ENCODE assay signal across 9 mouse cellular contexts in genomic region chr13:98239978-98240641, GRCm38 (mm10). TPM values are rescaled to one million over a fixed set of nuclear protein-coding genes. Genes with fewer than 3 reads are reported as not detected.
DNase-seq lines count a peak whose midpoint lies in the region; ATAC-seq lines count a peak whose summit lies in the region.
"Had no signal": no experiment of that assay in that cellular context is flagged by ENCODE, and none has a peak within 500 bp of the region (broad histone marks: within the 10 kb centered on the region; RNA-seq: fewer than 3 reads in every experiment).

No protein-coding gene starts in this region.

- H3K4me2 ChIP-seq in neural tube, embryonic 15.5 days: no peak overlapping the region
- H3K4me2 ChIP-seq: stomach, embryonic 15.5 days had no signal

- 18% methylated on average over 12 of the region's 12 CpGs for WGBS in neural tube, embryonic 15.5 days

- no peak for ATAC-seq in neural tube, embryonic 15.5 days (ENCODE audit: low FRiP score)

- peak; percentile 66 for DNase-seq in neural tube, embryonic 10.5 days (ENCODE audit: extremely low spot score, low spot score)
- peak; percentile 61 to 92 for DNase-seq in adrenal gland, adult (ENCODE audit: inconsistent age in 2 of 2, low spot score in 1 of 2)
- DNase-seq in embryo, embryonic 9.5 days (ENCODE audit: extremely low spot score): peak; percentile 67
- DNase-seq in heart, postnatal 36 days: peak; percentile 59 to 76
- DNase-seq in left cerebral cortex, postnatal 14 days (ENCODE audit: low spot score in 2 of 2): peak; percentile 85 to 91
- DNase-seq in retina, embryonic 14.5 days (ENCODE audit: low spot score): peak; percentile 92
- DNase-seq in urinary bladder, postnatal 36 days (ENCODE audit: low spot score in 2 of 2): peak; percentile 62 to 63

- no peak overlapping the region for H3K27ac ChIP-seq in neural tube, embryonic 15.5 days (replicated peaks)
- H3K27ac ChIP-seq: stomach, embryonic 15.5 days had no signal

- intact Hi-C loops in heart, postnatal 36 days (cut with DNase I): loop anchor here (1.0 to 10.0 kb wide), 2 partner anchors 209 to 1005 kb away; no protein-coding TSS in a partner anchor
- intact Hi-C loops in left cerebral cortex, postnatal 14 days (cut with DNase I): loop anchor here (1.0 to 10.0 kb wide), 3 partner anchors 209 to 1005 kb away; no protein-coding TSS in a partner anchor

- no peaks in the 10 kb centered on the region; the same call in 1 of the 2 replicates for H3K27me3 ChIP-seq in neural tube, embryonic 15.5 days (replicated peaks)
- H3K27me3 ChIP-seq: stomach, embryonic 15.5 days had no signal

- no peaks in the 10 kb centered on the region for H3K36me3 ChIP-seq in neural tube, embryonic 15.5 days
- H3K36me3 ChIP-seq: stomach, embryonic 15.5 days had no signal

- no peak overlapping the region for H3K4me3 ChIP-seq in neural tube, embryonic 15.5 days (replicated peaks)
- H3K4me3 ChIP-seq: stomach, embryonic 15.5 days had no signal

- H3K9me3 ChIP-seq in neural tube, embryonic 15.5 days (replicated peaks): no peaks in the 10 kb centered on the region
- H3K9me3 ChIP-seq: stomach, embryonic 15.5 days had no signal

- no peak overlapping the region for H3K9ac ChIP-seq in neural tube, embryonic 15.5 days (replicated peaks)
- H3K9ac ChIP-seq: stomach, embryonic 15.5 days had no signal

- 0 out of 2 replicates have a peak, but pooled peaks cover 4% of the 10 kb centered on the region for H3K4me1 ChIP-seq in neural tube, embryonic 15.5 days
- H3K4me1 ChIP-seq: stomach, embryonic 15.5 days had no signal

RNA-seq across cellular contexts. Expression of gene Utp15, which starts 22.7 kb away (rescaled TPM):
- polyA plus RNA-seq in neural tube, embryonic 15.5 days (2015; fragmentation: Nextera tagmentation; extraction: Ambion mirVana): 26.7 and 27.9 TPM in 2 replicates
- 1 to 10 TPM; 5.2 to 6.6 TPM for total RNA-seq in heart, postnatal 36 days (2021)
- total RNA-seq in left cerebral cortex, postnatal 14 days (2021): 10 to 100 TPM; 18.1 to 18.8 TPM

RNA-seq across cellular contexts. Expression of gene Ankra2, which starts 22.8 kb away (rescaled TPM):
- 55.7 and 71.9 TPM in 2 replicates for polyA plus RNA-seq in neural tube, embryonic 15.5 days (2015; fragmentation: Nextera tagmentation; extraction: Ambion mirVana)
- 10 to 100 TPM; 36.4 to 39.9 TPM for total RNA-seq in heart, postnatal 36 days (2021)
- total RNA-seq in left cerebral cortex, postnatal 14 days (2021): 10 to 100 TPM; 48.7 to 53.4 TPM

RNA-seq across cellular contexts. Expression of gene Arhgef28, which starts 33.9 kb away (rescaled TPM):
- 30.7 and 31.0 TPM in 2 replicates for polyA plus RNA-seq in neural tube, embryonic 15.5 days (2015; fragmentation: Nextera tagmentation; extraction: Ambion mirVana)
- 1 to 10 TPM; 4.5 to 4.9 TPM for total RNA-seq in heart, postnatal 36 days (2021)
- total RNA-seq in left cerebral cortex, postnatal 14 days (2021): 10 to 100 TPM; 37.6 to 40.5 TPM

RNA-seq across cellular contexts. Expression of gene Gm21976, which starts 39.6 kb away (rescaled TPM):
- polyA plus RNA-seq in neural tube, embryonic 15.5 days (2015; fragmentation: Nextera tagmentation; extraction: Ambion mirVana): not detected in 2 replicates
- not detected for total RNA-seq in heart, postnatal 36 days (2021)
- not detected for total RNA-seq in left cerebral cortex, postnatal 14 days (2021)
- polyA plus RNA-seq: stomach, embryonic 15.5 days had no signal

Comparison
In these comparisons a context has a peak if more than half of its experiments do, and no peak if none do; other contexts are left out.
1. RNA of gene Arhgef28, which starts 33.9 kb away (total RNA-seq): 37.6 to 40.5 TPM in left cerebral cortex, postnatal 14 days; 4.5 to 4.9 TPM in heart, postnatal 36 days; every median in the first group is over 4 times any median in the second.
2. Peak in every context shown above with its lines, with median percentiles within 50 percentile points of each other: DNase-seq.